Mouse (Mus musculus): Measurements from ENCODE around the gene Zfp456. TPM values are rescaled to one million over a fixed set of nuclear protein-coding genes. Genes with fewer than 3 reads are reported as not detected.
A peak's percentile ranks its signal among the peaks of the same experiment; 100 is the strongest.

The Zfp456 gene
- total and polyA plus RNA-seq, 3 experiments: 2.4 to 7.4 (median 4.7) TPM

- no peak overlapping the region for H3K27ac ChIP-seq (ENCODE audit: insufficient read depth, low read depth)
- no peaks in the 10 kb centered on the region for H3K9me3 ChIP-seq (replicated peaks; ENCODE audit: low read length)
- dilution Hi-C loops (cut with MboI; ENCODE audit: extremely low pct_ligation_motif_present, extremely low pct_unique_long_range_greater_than_20kb, low sequenced_read_pairs) (no loop called here), in situ Hi-C loops (cut with MboI; ENCODE audit: low pct_ligation_motif_present, low pct_unique_long_range_greater_than_20kb, low sequenced_read_pairs) (no loop called here)
- H3K9ac ChIP-seq (ENCODE audit: insufficient read depth, low read depth): no peak overlapping the region
- no peak overlapping the region for H3K4me2 ChIP-seq (ENCODE audit: insufficient read depth, low read depth, poor library complexity, severe bottlenecking)
- no peaks in the 10 kb centered on the region for H3K79me2 ChIP-seq (replicated peaks; ENCODE audit: control insufficient read depth, extremely low read depth, insufficient read depth, poor library complexity, severe bottlenecking)
- H3K27me3 ChIP-seq (replicated peaks): no peaks in the 10 kb centered on the region
- H3K4me1 ChIP-seq (ENCODE audit: control insufficient read depth in 1 of 2, insufficient read depth in 2 of 2): no peaks in the 10 kb centered on the region; a peak in 1 of 4 replicates
- peak in 1 of 2 experiments; percentile 43; a peak in 2 of 4 replicates for TF ChIP-seq CTCF (conservative IDR thresholded peaks at IDR 0.05 in 1 of 2, IDR thresholded peaks at IDR 0.05 in 1 of 2; ENCODE audit: low read depth in 2 of 2, low read length in 2 of 2)
- TF ChIP-seq PAX5 (IDR thresholded peaks at IDR 0.05; ENCODE audit: low read length): no peak
- TF ChIP-seq SMC3 (IDR thresholded peaks at IDR 0.05; ENCODE audit: low read depth, low read length): peak; percentile 12; the same call in 1 of the 2 replicates
- H3K36me3 ChIP-seq (replicated peaks in 1 of 2; ENCODE audit: control insufficient read depth in 1 of 2, insufficient read depth in 1 of 2, low read length in 1 of 2): no peaks in the 10 kb centered on the region
- peak; percentile 9 for DNase-seq (ENCODE audit: extremely low read depth)
- no peak overlapping the region for H3K4me3 ChIP-seq (replicated peaks in 1 of 3; ENCODE audit: low read depth in 2 of 3, low read length in 2 of 3, poor library complexity in 1 of 3)
These were observed 41.2 kb upstream of the Zfp456 start for GRCm38 (mm10) chr13:67416811-67417210.

- no peaks in the 10 kb centered on the region for H3K36me3 ChIP-seq (replicated peaks in 1 of 2; ENCODE audit: control insufficient read depth in 1 of 2, insufficient read depth in 1 of 2, low read length in 1 of 2)
- no peaks in the 10 kb centered on the region for H3K27me3 ChIP-seq (replicated peaks)
- H3K4me2 ChIP-seq (ENCODE audit: insufficient read depth, low read depth, poor library complexity, severe bottlenecking): no peak overlapping the region
- H3K27ac ChIP-seq (ENCODE audit: insufficient read depth, low read depth): no peak overlapping the region
- DNase-seq (ENCODE audit: extremely low read depth): no peak
- no peak overlapping the region for H3K4me3 ChIP-seq (replicated peaks in 1 of 3; ENCODE audit: low read depth in 2 of 3, low read length in 2 of 3, poor library complexity in 1 of 3)
- no peak overlapping the region for H3K9ac ChIP-seq (ENCODE audit: insufficient read depth, low read depth)
- no peaks in the 10 kb centered on the region for H3K4me1 ChIP-seq (ENCODE audit: control insufficient read depth in 1 of 2, insufficient read depth in 2 of 2)
- in situ Hi-C loops (cut with MboI; ENCODE audit: low pct_ligation_motif_present, low pct_unique_long_range_greater_than_20kb, low sequenced_read_pairs) (no loop called here), dilution Hi-C loops (cut with MboI; ENCODE audit: extremely low pct_ligation_motif_present, extremely low pct_unique_long_range_greater_than_20kb, low sequenced_read_pairs) (no loop called here)
- H3K79me2 ChIP-seq (replicated peaks; ENCODE audit: control insufficient read depth, extremely low read depth, insufficient read depth, poor library complexity, severe bottlenecking): no peaks in the 10 kb centered on the region
- no peak for TF ChIP-seq POLR2AphosphoS2 (IDR thresholded peaks at IDR 0.05; ENCODE audit: low read depth, low read length)
- no peak for TF ChIP-seq USF1 (IDR thresholded peaks at IDR 0.05; ENCODE audit: low read depth, low read length)
- no peak for TF ChIP-seq JUND (conservative IDR thresholded peaks at IDR 0.05; ENCODE audit: low read depth, low read length)
- TF ChIP-seq MEF2A (IDR thresholded peaks at IDR 0.05; ENCODE audit: borderline replicate concordance, low read depth, low read length): no peak
- no peak for TF ChIP-seq IRF4 (IDR thresholded peaks at IDR 0.05; ENCODE audit: low read depth, low read length)
- no peak for TF ChIP-seq ZC3H11A (IDR thresholded peaks at IDR 0.05; ENCODE audit: low read depth, low read length)
- no peak for TF ChIP-seq TBP (conservative IDR thresholded peaks at IDR 0.05; ENCODE audit: low read depth, low read length)
- no peak for TF ChIP-seq KAT2A (IDR thresholded peaks at IDR 0.05; ENCODE audit: insufficient replicate concordance, low read length)
- no peak for TF ChIP-seq POLR2A (IDR thresholded peaks at IDR 0.05; ENCODE audit: low read depth, low read length)
- TF ChIP-seq GABPA (IDR thresholded peaks at IDR 0.05; ENCODE audit: insufficient replicate concordance, low read depth, low read length): no peak
- TF ChIP-seq ZMIZ1 (IDR thresholded peaks at IDR 0.05; ENCODE audit: low read depth, low read length): no peak
- TF ChIP-seq ETS1 (conservative IDR thresholded peaks at IDR 0.05; ENCODE audit: low read depth, low read length): no peak
- no peak for TF ChIP-seq SIN3A (IDR thresholded peaks at IDR 0.05; ENCODE audit: low read length)
- no peak for TF ChIP-seq MYC (IDR thresholded peaks at IDR 0.05; ENCODE audit: low read depth, low read length)
- TF ChIP-seq MAZ (IDR thresholded peaks at IDR 0.05; ENCODE audit: low read depth, low read length): no peak
- TF ChIP-seq RCOR1 (conservative IDR thresholded peaks at IDR 0.05; ENCODE audit: low read depth, low read length): no peak
- TF ChIP-seq ZKSCAN1 (IDR thresholded peaks at IDR 0.05; ENCODE audit: borderline replicate concordance, low read depth, low read length): no peak
- no peaks in the 10 kb centered on the region for H3K9me3 ChIP-seq (replicated peaks; ENCODE audit: low read length)
These were observed 40.1 kb upstream of the Zfp456 start for GRCm38 (mm10) chr13:67415759-67416158.
